ENCODE assay signal across 9 mouse cellular contexts in the genomic region with DNA sequence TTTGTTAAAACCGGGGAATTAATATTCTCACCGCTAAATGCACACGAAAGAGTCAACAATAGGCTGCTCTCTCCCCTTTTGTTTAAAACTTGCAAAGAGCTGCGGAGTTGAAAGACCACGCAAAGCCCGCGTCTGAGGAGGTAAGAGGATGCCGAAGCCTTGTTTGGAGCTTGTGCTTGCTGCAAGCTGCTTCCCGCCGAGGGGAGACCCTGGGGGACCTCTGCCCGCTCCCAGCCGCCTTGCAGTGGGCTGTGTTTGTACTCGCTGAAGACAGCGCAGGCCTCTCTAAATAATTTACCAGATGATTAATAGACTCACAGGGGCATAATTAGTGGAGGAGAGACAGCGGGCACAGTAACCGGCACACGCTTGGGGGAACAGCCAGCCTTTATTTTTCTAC. TPM values are rescaled to one million over a fixed set of nuclear protein-coding genes. Genes with fewer than 3 reads are reported as not detected.
A peak's percentile ranks its signal among the peaks of the same experiment; 100 is the strongest.
DNase-seq lines count a peak whose midpoint lies in the region; ATAC-seq lines count a peak whose summit lies in the region.
"Had no signal": no experiment of that assay in that cellular context is flagged by ENCODE, and none has a peak within 500 bp of the region (broad histone marks: within the 10 kb centered on the region; RNA-seq: fewer than 3 reads in every experiment).

No protein-coding gene starts in this region.

- peaks cover 28% of the 10 kb centered on the region; the same call in 1 of the 2 replicates for H3K27me3 ChIP-seq in lung, embryonic 15.5 days
- H3K27me3 ChIP-seq in forebrain, embryonic 10.5 days (ENCODE audit: poor library complexity, severe bottlenecking), result peaks cover 90% of the 10 kb centered on the region
- H3K27me3 ChIP-seq in limb, embryonic 15.5 days, result peaks cover 12% of the 10 kb centered on the region; the same call in 1 of the 2 replicates
- H3K27me3 ChIP-seq in stomach, embryonic 14.5 days (ENCODE audit: control insufficient read depth, insufficient read depth, low read length), result no peaks in the 10 kb centered on the region

- H3K4me2 ChIP-seq in lung, embryonic 15.5 days, result peak overlapping the region; percentile 60
- peak overlapping the region; percentile 54 for H3K4me2 ChIP-seq in limb, embryonic 15.5 days
- H3K4me2 ChIP-seq in stomach, embryonic 14.5 days (replicated peaks; ENCODE audit: low read depth, low read length), result peak overlapping the region; percentile 68

- DNase-seq in lung, postnatal 25 days (ENCODE audit: low spot score), result no peak
- peak; percentile 60 for DNase-seq in forebrain, embryonic 10.5 days (ENCODE audit: extremely low spot score, low spot score)
- DNase-seq in layer of hippocampus, postnatal 14 days (ENCODE audit: low spot score in 2 of 2), result no peak
- no peak for DNase-seq in right cerebral cortex, adult 18-20 months
- no peak for DNase-seq in left cerebral cortex, adult 8-10 months (ENCODE audit: low spot score in 2 of 2)

- WGBS in lung, embryonic 15.5 days, result 2% methylated on average over 17 of the region's 17 CpGs
- under 1% methylated on average over 17 of the region's 17 CpGs for WGBS in forebrain, embryonic 10.5 days
- 1% methylated on average over 17 of the region's 17 CpGs for whole genome bisulfite sequencing in limb, embryonic 15.5 days
- 1% methylated on average over 17 of the region's 17 CpGs for WGBS in stomach, embryonic 14.5 days

- no peak overlapping the region for H3K27ac ChIP-seq in lung, embryonic 15.5 days
- peak overlapping the region; percentile 48 for H3K27ac ChIP-seq in forebrain, embryonic 10.5 days
- no peak overlapping the region for H3K27ac ChIP-seq in limb, embryonic 15.5 days
- no peak overlapping the region for H3K27ac ChIP-seq in stomach, embryonic 14.5 days (ENCODE audit: low read length)

- peak overlapping the region; percentile 32 for H3K9ac ChIP-seq in lung, embryonic 15.5 days
- H3K9ac ChIP-seq in limb, embryonic 15.5 days, result peak overlapping the region; percentile 11; the same call in 1 of the 2 replicates
- H3K9ac ChIP-seq in stomach, embryonic 14.5 days (replicated peaks; ENCODE audit: low read depth, low read length), result no peak overlapping the region; the same call in 1 of the 2 replicates

- H3K9me3 ChIP-seq in lung, embryonic 15.5 days, result no peaks in the 10 kb centered on the region
- H3K9me3 ChIP-seq in forebrain, embryonic 10.5 days, result no peaks in the 10 kb centered on the region
- H3K9me3 ChIP-seq in limb, embryonic 15.5 days, result no peaks in the 10 kb centered on the region
- H3K9me3 ChIP-seq in stomach, embryonic 14.5 days (ENCODE audit: control insufficient read depth, low read depth, low read length), result no peaks in the 10 kb centered on the region

- H3K4me3 ChIP-seq in lung, embryonic 15.5 days, result peak overlapping the region; percentile 34
- peak overlapping the region; percentile 52 for H3K4me3 ChIP-seq in forebrain, embryonic 10.5 days
- peak overlapping the region; percentile 35 for H3K4me3 ChIP-seq in limb, embryonic 15.5 days
- H3K4me3 ChIP-seq in stomach, embryonic 14.5 days (ENCODE audit: low read depth, low read length), result peak overlapping the region; percentile 34

- ATAC-seq in lung, embryonic 15.5 days (ENCODE audit: borderline replicate concordance, extremely low read depth, low FRiP score, low TSS enrichment), result no peak
- no peak for ATAC-seq in limb, embryonic 15.5 days (ENCODE audit: insufficient number of reproducible peaks, low FRiP score, low TSS enrichment, low read depth)
- ATAC-seq in stomach, embryonic 14.5 days (ENCODE audit: insufficient number of reproducible peaks, insufficient read depth, low FRiP score, low read depth), result no peak

- no peaks in the 10 kb centered on the region for H3K36me3 ChIP-seq in lung, embryonic 15.5 days
- no peaks in the 10 kb centered on the region for H3K36me3 ChIP-seq in forebrain, embryonic 10.5 days (replicated peaks)
- no peaks in the 10 kb centered on the region for H3K36me3 ChIP-seq in limb, embryonic 15.5 days
- H3K36me3 ChIP-seq in stomach, embryonic 14.5 days (ENCODE audit: control insufficient read depth, insufficient read depth, low read length), result no peaks in the 10 kb centered on the region

- H3K4me1 ChIP-seq in lung, embryonic 15.5 days, result peaks cover 23% of the 10 kb centered on the region
- peaks cover 33% of the 10 kb centered on the region for H3K4me1 ChIP-seq in forebrain, embryonic 10.5 days
- H3K4me1 ChIP-seq in limb, embryonic 15.5 days, result peaks cover 34% of the 10 kb centered on the region
- 0 out of 2 replicates have a peak, but pooled peaks cover 3% of the 10 kb centered on the region for H3K4me1 ChIP-seq in stomach, embryonic 14.5 days (ENCODE audit: control insufficient read depth, insufficient read depth, low read length)

RNA-seq across cellular contexts. Expression of a gene that starts 51.2 kb away (rescaled TPM):
- 1.7 and 1.9 TPM in 2 replicates for polyA plus RNA-seq in lung, embryonic 15.5 days (2015; fragmentation: Nextera tagmentation; extraction: Ambion mirVana)
- polyA plus RNA-seq in forebrain, embryonic 10.5 days (2016; fragmentation: Nextera tagmentation; extraction: Ambion mirVana), result 0.68 and 0.69 TPM in 2 replicates
- 0.58 and 0.94 TPM in 2 replicates for polyA plus RNA-seq in limb, embryonic 15.5 days (2015; fragmentation: Nextera tagmentation; extraction: Ambion mirVana)
- 0.42 and 0.59 TPM in 2 replicates for polyA plus RNA-seq in stomach, embryonic 14.5 days (2014; fragmentation: Nextera tagmentation; extraction: Ambion mirVana)
- total RNA-seq in layer of hippocampus, postnatal 14 days (2021), result 1 to 10 TPM in 1 of 2 experiments, under 1 TPM in 1; 0.67 to 1.5 TPM
- 1 to 10 TPM; 1.7 to 2.6 (median 2.4) TPM for total RNA-seq in left cerebral cortex, adult 8-10 months (2022)

RNA-seq across cellular contexts. Expression of a gene that starts 51.7 kb away (rescaled TPM):
- 3.5 and 4.0 TPM in 2 replicates for polyA plus RNA-seq in lung, embryonic 15.5 days (2015; fragmentation: Nextera tagmentation; extraction: Ambion mirVana)
- polyA plus RNA-seq in forebrain, embryonic 10.5 days (2016; fragmentation: Nextera tagmentation; extraction: Ambion mirVana), result 2.7 and 3.3 TPM in 2 replicates
- polyA plus RNA-seq in limb, embryonic 15.5 days (2015; fragmentation: Nextera tagmentation; extraction: Ambion mirVana), result 1.1 and 1.2 TPM in 2 replicates
- polyA plus RNA-seq in stomach, embryonic 14.5 days (2014; fragmentation: Nextera tagmentation; extraction: Ambion mirVana), result 1.6 and 2.1 TPM in 2 replicates
- total RNA-seq in layer of hippocampus, postnatal 14 days (2021), result 1 to 10 TPM in 1 of 2 experiments, not detected in 1; 2.0 TPM
- total RNA-seq in left cerebral cortex, adult 8-10 months (2022), result 1 to 10 TPM in 2 of 4 experiments, under 1 TPM in 2; 0.55 to 2.1 (median 1.1) TPM
- polyA plus RNA-seq: small intestine, adult 2 months had no signal
